Mouse (Mus musculus): ENCODE data around the gene Casp2. TPM values are rescaled to one million over a fixed set of nuclear protein-coding genes. Genes with fewer than 3 reads are reported as not detected.

Gene Casp2
- 26.0 and 28.7 TPM in 2 replicates for polyA plus RNA-seq (2012; rRNA removed)

GRCm38 (mm10) chr6:42264626-42265312 lies at the start of gene Casp2:
Gene Casp2, plus strand, starts transcription at chr6:42264985.
- no peak for DNase-seq (ENCODE audit: low read depth)

- DNase-seq (ENCODE audit: low read depth): no peak
These were observed 49.8 kb upstream of the Casp2 start, which contains the start of gene Tas2r144 for GRCm38 (mm10) chr6:42215028-42215427. Gene Tas2r144, plus strand, starts transcription at chr6:42215328.

- DNase-seq (ENCODE audit: low read depth): no peak
These were observed 42.5 kb upstream of the Casp2 start for GRCm38 (mm10) chr6:42222286-42222685.

GRCm38 (mm10) chr6:42225046-42225445 lies 39.7 kb upstream of the Casp2 start:
- DNase-seq (ENCODE audit: low read depth): no peak

GRCm38 (mm10) chr6:42227240-42228101 lies 37.3 kb upstream of the Casp2 start:
- no peak for DNase-seq (ENCODE audit: low read depth)

- no peak for DNase-seq (ENCODE audit: low read depth)
These were observed 35.2 kb upstream of the Casp2 start for GRCm38 (mm10) chr6:42229610-42230009.

GRCm38 (mm10) chr6:42231191-42231590 lies 33.6 kb upstream of the Casp2 start:
- no peak for DNase-seq (ENCODE audit: low read depth)

GRCm38 (mm10) chr6:42237276-42237805 lies 27.4 kb upstream of the Casp2 start:
- DNase-seq (ENCODE audit: low read depth): no peak

- DNase-seq (ENCODE audit: low read depth): no peak
These were observed 23.3 kb upstream of the Casp2 start for GRCm38 (mm10) chr6:42241311-42242045.

- DNase-seq (ENCODE audit: low read depth): no peak
These were observed 19.0 kb upstream of the Casp2 start, which contains the start of gene Gstk1 for GRCm38 (mm10) chr6:42245711-42246353. Gene Gstk1, plus strand, starts transcription at chr6:42245935.

GRCm38 (mm10) chr6:42247173-42247572 lies 17.6 kb upstream of the Casp2 start:
- no peak for DNase-seq (ENCODE audit: low read depth)

GRCm38 (mm10) chr6:42247981-42248380 lies 16.8 kb upstream of the Casp2 start:
- DNase-seq (ENCODE audit: low read depth): no peak

- no peak for DNase-seq (ENCODE audit: low read depth)
These were observed 13.0 kb upstream of the Casp2 start for GRCm38 (mm10) chr6:42251791-42252190.

- no peak for DNase-seq (ENCODE audit: low read depth)
These were observed 11.7 kb upstream of the Casp2 start for GRCm38 (mm10) chr6:42253103-42253502.

- no peak for DNase-seq (ENCODE audit: low read depth)
These were observed 7.4 kb upstream of the Casp2 start for GRCm38 (mm10) chr6:42257303-42257863.

- DNase-seq (ENCODE audit: low read depth): no peak
These were observed 4.4 kb upstream of the Casp2 start for GRCm38 (mm10) chr6:42260430-42260829.

GRCm38 (mm10) chr6:42261524-42262170 lies 3.1 kb upstream of the Casp2 start, which contains the start of gene Tmem139:
Gene Tmem139, plus strand, starts transcription at chr6:42261970.
- DNase-seq (ENCODE audit: low read depth): no peak

GRCm38 (mm10) chr6:42265391-42266330 lies 876 bp downstream of the Casp2 start:
- no peak for DNase-seq (ENCODE audit: low read depth)

- DNase-seq (ENCODE audit: low read depth): no peak
These were observed 6.0 kb downstream of the Casp2 start for GRCm38 (mm10) chr6:42270817-42271216.

All from gonadal fat pad, adult 2 months (tissue).